Mouse (Mus musculus): Measurements from ENCODE around the gene 4930558C23Rik. TPM values are rescaled to one million over a fixed set of nuclear protein-coding genes. Genes with fewer than 3 reads are reported as not detected.

The 4930558C23Rik gene
- total and polyA plus RNA-seq, 3 experiments = not detected

DNA sequence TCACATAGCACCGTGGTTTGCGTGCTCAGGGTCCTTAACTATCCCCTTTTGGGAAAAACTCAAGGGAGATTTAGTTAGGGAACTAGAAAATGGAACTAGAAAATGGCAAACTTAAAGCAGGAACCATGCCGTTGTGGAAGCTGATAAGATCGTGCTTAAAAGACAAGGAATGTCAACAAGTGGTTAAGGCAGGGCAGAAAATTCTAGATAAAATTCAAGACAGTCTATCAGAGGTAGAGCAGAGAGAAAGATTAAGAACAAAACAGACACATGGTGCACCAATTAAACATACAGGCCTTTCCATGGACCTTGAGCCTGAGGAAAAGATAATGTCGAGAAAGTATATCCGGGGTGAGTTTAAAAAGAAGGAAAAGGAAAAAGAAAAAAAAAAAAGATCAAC is 15.2 kb upstream of the 4930558C23Rik start:
- H3K27me3 ChIP-seq (ENCODE audit: control insufficient read depth, insufficient read depth, low read length) = no peaks in the 10 kb centered on the region
- DNase-seq = no peak
- WGBS = 74% methylated on average over 6 of the region's 6 CpGs

DNA sequence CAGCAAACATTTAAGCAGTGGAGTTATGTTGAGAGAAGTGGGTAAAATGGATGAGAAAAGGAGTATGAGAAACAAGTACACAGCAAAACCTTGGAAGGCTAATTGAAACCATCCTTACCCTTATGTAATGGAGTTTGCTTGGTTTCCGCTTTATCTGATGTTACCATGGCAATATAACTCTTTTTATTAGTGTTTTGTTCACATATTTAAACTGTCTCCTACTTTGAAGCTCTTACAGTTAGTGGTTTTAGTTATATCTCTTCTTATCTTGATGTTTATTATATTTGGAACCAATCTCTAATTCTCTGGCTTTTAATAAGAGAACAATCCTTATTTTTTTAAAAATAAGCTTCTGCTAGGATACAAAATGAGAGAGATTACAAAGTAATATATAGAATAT is 9.6 kb upstream of the 4930558C23Rik start:
- TF ChIP-seq EP300 (IDR thresholded peaks at IDR 0.05; ENCODE audit: insufficient read depth, low read depth, low read length) = no peak
- Histone ChIP-seq H3K4me1 (ENCODE audit: control insufficient read depth, insufficient read depth, low read length) (no peaks in the 10 kb centered on the region), H3K4me3 (no peak overlapping the region), H3K27ac (no peak overlapping the region), H3K36me3 (ENCODE audit: control insufficient read depth, insufficient read depth, low read length) (no peaks in the 10 kb centered on the region), H3K9ac (ENCODE audit: low read depth, low read length) (no peak overlapping the region), H3K27me3 (ENCODE audit: control insufficient read depth, insufficient read depth, low read length) (no peaks in the 10 kb centered on the region), H3K79me2 (replicated peaks; ENCODE audit: control insufficient read depth, insufficient read depth, low read length) (no peaks in the 10 kb centered on the region)
- WGBS = 57% methylated on average over 1 of the region's 1 CpGs
- DNase-seq = no peak
- intact Hi-C loops (cut with DNase I) = no loop called here

More for the DNA sequence above, 15.2 kb upstream of the 4930558C23Rik start:
- no peak overlapping the region for H3K27ac ChIP-seq
- intact Hi-C loops (cut with DNase I) = no loop called here
- no peaks in the 10 kb centered on the region for H3K79me2 ChIP-seq (replicated peaks; ENCODE audit: control insufficient read depth, insufficient read depth, low read length)
- H3K9ac ChIP-seq (ENCODE audit: low read depth, low read length) = no peak overlapping the region
- no peak overlapping the region for H3K4me3 ChIP-seq
- H3K4me1 ChIP-seq (ENCODE audit: control insufficient read depth, insufficient read depth, low read length) = no peaks in the 10 kb centered on the region
- TF ChIP-seq CTCF (IDR thresholded peaks at IDR 0.05) = no peak
- no peak for TF ChIP-seq EP300 (IDR thresholded peaks at IDR 0.05; ENCODE audit: insufficient read depth, low read depth, low read length)
- TF ChIP-seq POLR2A (IDR thresholded peaks at IDR 0.05; ENCODE audit: insufficient read depth, low read depth, low read length) = no peak
- H3K36me3 ChIP-seq (ENCODE audit: control insufficient read depth, insufficient read depth, low read length) = no peaks in the 10 kb centered on the region

DNA sequence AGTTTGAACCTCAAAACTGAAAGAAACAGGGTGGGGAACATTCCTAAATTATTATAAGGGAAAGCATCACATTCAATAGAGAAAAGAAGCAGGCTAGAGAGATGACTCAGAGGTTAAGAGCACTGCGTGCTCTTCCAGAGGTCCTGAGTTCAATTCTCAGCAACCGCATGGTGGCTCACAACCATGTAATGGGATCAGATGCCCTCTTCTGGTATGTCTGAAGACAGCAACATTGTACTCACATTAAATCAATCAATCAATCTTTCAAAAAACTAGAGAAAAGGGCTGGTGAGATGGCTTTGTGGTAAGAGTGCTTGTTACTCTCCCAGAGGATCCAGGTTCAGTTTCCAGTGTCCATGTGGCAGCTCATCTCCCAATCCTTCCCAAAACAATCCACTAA is 6.2 kb upstream of the 4930558C23Rik start:
- 97% methylated on average over 2 of the region's 2 CpGs for WGBS
- Histone ChIP-seq H3K36me3 (ENCODE audit: control insufficient read depth, insufficient read depth, low read length) (no peaks in the 10 kb centered on the region), H3K79me2 (replicated peaks; ENCODE audit: control insufficient read depth, insufficient read depth, low read length) (no peaks in the 10 kb centered on the region), H3K4me1 (ENCODE audit: control insufficient read depth, insufficient read depth, low read length) (no peaks in the 10 kb centered on the region), H3K9ac (ENCODE audit: low read depth, low read length) (no peak overlapping the region), H3K27me3 (ENCODE audit: control insufficient read depth, insufficient read depth, low read length) (no peaks in the 10 kb centered on the region), H3K4me3 (no peak overlapping the region), H3K27ac (no peak overlapping the region)
- DNase-seq = no peak
- intact Hi-C loops (cut with DNase I) = no loop called here
- TF ChIP-seq CTCF (IDR thresholded peaks at IDR 0.05) (no peak), EP300 (IDR thresholded peaks at IDR 0.05; ENCODE audit: insufficient read depth, low read depth, low read length) (no peak), POLR2A (IDR thresholded peaks at IDR 0.05; ENCODE audit: insufficient read depth, low read depth, low read length) (no peak)

DNA sequence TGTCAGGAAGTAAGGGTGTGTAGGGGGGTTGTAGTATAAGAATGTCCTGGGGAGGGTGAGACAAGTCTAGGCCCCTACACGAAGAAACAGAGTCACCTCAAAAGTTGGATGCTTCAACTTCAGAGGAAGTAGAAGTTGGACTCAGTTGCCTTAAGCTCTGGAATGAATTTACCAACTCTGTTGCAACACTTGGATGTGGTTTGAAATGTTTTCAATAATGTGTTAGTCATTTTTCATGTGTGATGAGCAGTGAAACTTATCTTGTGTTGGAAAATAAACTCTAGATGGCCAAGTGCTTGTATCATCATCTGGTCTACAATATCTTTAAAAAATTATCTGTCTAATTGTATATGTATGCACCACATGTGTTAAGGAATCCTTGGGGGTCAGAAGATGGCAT is 5.1 kb upstream of the 4930558C23Rik start:
- no peak for DNase-seq
- TF ChIP-seq CTCF (IDR thresholded peaks at IDR 0.05) = no peak
- no peak for TF ChIP-seq EP300 (IDR thresholded peaks at IDR 0.05; ENCODE audit: insufficient read depth, low read depth, low read length)
- TF ChIP-seq POLR2A (IDR thresholded peaks at IDR 0.05; ENCODE audit: insufficient read depth, low read depth, low read length) = no peak
- intact Hi-C loops (cut with DNase I) = no loop called here
- no peaks in the 10 kb centered on the region for H3K4me1 ChIP-seq (ENCODE audit: control insufficient read depth, insufficient read depth, low read length)
- no peaks in the 10 kb centered on the region for H3K27me3 ChIP-seq (ENCODE audit: control insufficient read depth, insufficient read depth, low read length)
- no peaks in the 10 kb centered on the region for H3K79me2 ChIP-seq (replicated peaks; ENCODE audit: control insufficient read depth, insufficient read depth, low read length)
- H3K9ac ChIP-seq (ENCODE audit: low read depth, low read length) = no peak overlapping the region
- H3K27ac ChIP-seq = no peak overlapping the region
- no peak overlapping the region for H3K4me3 ChIP-seq
- WGBS = 54% methylated on average over 1 of the region's 1 CpGs
- no peaks in the 10 kb centered on the region for H3K36me3 ChIP-seq (ENCODE audit: control insufficient read depth, insufficient read depth, low read length)

DNA sequence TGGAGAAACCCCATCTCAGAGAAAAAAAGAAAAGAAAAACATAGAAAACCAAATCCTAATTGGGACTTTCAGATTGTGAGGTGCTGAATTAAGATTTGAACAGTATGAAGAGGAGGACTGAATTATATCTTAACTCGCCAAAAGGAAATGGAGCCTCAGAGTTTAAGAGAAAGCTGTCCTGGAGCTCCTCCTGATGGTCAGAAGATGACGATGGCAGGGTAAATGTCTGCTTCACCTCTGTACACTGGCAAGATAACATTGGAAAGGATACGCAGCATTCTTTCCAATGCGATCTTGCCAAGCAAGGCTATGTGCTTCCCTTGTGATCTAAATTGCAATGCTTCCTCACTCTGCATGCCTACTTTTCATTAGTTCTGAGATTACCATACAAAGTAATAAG is 8.3 kb downstream of the 4930558C23Rik start:
- intact Hi-C loops (cut with DNase I) = loop anchor here (5.0 kb wide), 1 partner anchor 82 kb away; the partner anchor contains the start of gene Cers2
- DNase-seq = peak in 1 of 2 experiments; percentile 4

DNA sequence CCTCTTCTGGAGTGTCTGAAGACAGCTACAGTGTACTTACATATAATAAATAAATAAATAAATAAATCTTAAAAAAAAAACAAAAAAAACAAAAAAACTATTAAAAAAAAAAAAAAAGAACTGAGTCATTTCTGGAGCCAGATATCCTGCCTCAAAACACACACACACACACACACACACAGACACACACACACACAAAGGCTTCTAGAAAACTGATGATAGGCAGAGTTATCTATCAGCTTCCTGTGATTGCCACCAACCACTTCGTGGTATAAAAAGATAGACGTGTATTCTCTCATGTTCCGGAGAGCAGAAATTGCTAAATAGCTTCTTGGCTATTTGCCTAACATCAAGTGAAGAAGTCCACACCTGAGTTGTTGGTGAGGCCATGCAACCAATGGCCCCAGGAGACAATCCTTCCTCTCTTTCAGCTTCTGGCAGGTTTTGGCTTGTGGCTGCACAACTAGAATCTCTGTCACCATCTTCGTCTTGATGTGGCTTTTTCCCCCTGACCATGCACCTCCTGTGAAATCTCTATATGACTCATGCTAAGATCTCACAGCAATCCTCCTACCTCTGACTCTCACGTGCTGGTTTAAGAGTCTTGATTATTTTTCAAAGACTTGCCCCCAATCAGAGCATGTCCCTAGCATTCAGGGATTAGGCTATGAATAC is 17.1 kb downstream of the 4930558C23Rik start:
- H3K27ac ChIP-seq = no peak overlapping the region
- TF ChIP-seq CTCF (IDR thresholded peaks at IDR 0.05) (no peak), POLR2A (IDR thresholded peaks at IDR 0.05; ENCODE audit: insufficient read depth, low read depth, low read length) (no peak), EP300 (IDR thresholded peaks at IDR 0.05; ENCODE audit: insufficient read depth, low read depth, low read length) (no peak)
- 64% methylated on average over 5 of the region's 5 CpGs for WGBS
- no peaks in the 10 kb centered on the region for H3K36me3 ChIP-seq (ENCODE audit: control insufficient read depth, insufficient read depth, low read length)
- no peaks in the 10 kb centered on the region for H3K27me3 ChIP-seq (ENCODE audit: control insufficient read depth, insufficient read depth, low read length)
- DNase-seq = no peak
- H3K79me2 ChIP-seq (replicated peaks; ENCODE audit: control insufficient read depth, insufficient read depth, low read length) = no peaks in the 10 kb centered on the region
- H3K4me1 ChIP-seq (ENCODE audit: control insufficient read depth, insufficient read depth, low read length) = no peaks in the 10 kb centered on the region
- H3K4me3 ChIP-seq = no peak overlapping the region
- intact Hi-C loops (cut with DNase I) = no loop called here
- no peak overlapping the region for H3K9ac ChIP-seq (ENCODE audit: low read depth, low read length)

More for the DNA sequence above, 8.3 kb downstream of the 4930558C23Rik start:
- H3K4me1 ChIP-seq (ENCODE audit: control insufficient read depth, insufficient read depth, low read length) = no peaks in the 10 kb centered on the region
- H3K27ac ChIP-seq = no peak overlapping the region
- no peaks in the 10 kb centered on the region for H3K36me3 ChIP-seq (ENCODE audit: control insufficient read depth, insufficient read depth, low read length)
- no peak overlapping the region for H3K9ac ChIP-seq (ENCODE audit: low read depth, low read length)
- no peaks in the 10 kb centered on the region for H3K79me2 ChIP-seq (replicated peaks; ENCODE audit: control insufficient read depth, insufficient read depth, low read length)
- no peak overlapping the region for H3K4me3 ChIP-seq
- WGBS = 40% methylated on average over 4 of the region's 4 CpGs
- H3K27me3 ChIP-seq (ENCODE audit: control insufficient read depth, insufficient read depth, low read length) = no peaks in the 10 kb centered on the region
- no peak for TF ChIP-seq POLR2A (IDR thresholded peaks at IDR 0.05; ENCODE audit: insufficient read depth, low read depth, low read length)
- peak; percentile 68 for TF ChIP-seq CTCF (IDR thresholded peaks at IDR 0.05)

All from heart, adult 2 months (tissue).